Mouse (Mus musculus): Measurements from ENCODE around the gene Rabac1.

DNA sequence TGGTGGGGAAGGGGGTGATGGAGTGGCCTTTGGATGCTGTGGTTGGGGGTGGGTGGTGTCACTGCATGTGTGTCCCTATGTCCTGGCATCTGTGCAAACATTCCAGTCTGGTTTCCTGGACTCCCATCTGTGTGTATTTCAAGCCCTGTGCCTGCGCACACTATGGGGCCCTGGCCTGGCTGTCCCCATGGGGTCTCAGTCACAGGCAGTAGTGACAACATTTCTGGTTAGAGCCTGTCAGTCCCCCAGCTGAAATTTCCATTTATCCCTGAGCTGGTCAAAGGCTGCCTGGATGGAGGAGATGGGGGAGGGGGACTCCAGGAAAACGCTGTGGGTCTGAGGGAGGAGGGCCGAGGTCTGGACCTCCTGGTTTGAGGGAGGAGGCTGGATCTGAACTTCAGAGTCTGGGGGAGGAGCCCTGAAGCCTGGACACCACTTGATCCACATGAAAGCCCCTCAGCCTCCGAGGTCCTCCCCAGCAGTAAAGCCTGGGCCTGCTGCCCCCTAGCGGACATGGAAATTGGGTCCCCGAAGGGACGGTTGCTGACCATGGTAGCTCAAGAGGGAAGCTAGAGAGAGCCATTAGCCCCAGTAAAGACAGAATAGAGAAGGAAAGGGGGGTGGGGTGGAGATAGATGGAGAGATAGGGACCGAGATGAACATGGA is 22.5 kb downstream of the Rabac1 start:
- TF ChIP-seq CTCF (IDR thresholded peaks at IDR 0.05; ENCODE audit: extremely low read depth, insufficient read depth, insufficient read length, insufficient replicate concordance): peak; percentile 85
- no peak for TF ChIP-seq POLR2A (IDR thresholded peaks at IDR 0.05; ENCODE audit: low read depth, low read length)

Data from spleen, adult 2 months (tissue).